Mouse (Mus musculus) 416B (cell line): Measurements from ENCODE around the gene Trak1.
A peak's percentile ranks its signal among the peaks of the same experiment; 100 is the strongest.

Experiments used
- DNase-seq: peaks from one replicate; pipeline ENCODE4 v3.0.0; 2011; ENCODE audit warnings: low read depth

Trak1 gene

DNA sequence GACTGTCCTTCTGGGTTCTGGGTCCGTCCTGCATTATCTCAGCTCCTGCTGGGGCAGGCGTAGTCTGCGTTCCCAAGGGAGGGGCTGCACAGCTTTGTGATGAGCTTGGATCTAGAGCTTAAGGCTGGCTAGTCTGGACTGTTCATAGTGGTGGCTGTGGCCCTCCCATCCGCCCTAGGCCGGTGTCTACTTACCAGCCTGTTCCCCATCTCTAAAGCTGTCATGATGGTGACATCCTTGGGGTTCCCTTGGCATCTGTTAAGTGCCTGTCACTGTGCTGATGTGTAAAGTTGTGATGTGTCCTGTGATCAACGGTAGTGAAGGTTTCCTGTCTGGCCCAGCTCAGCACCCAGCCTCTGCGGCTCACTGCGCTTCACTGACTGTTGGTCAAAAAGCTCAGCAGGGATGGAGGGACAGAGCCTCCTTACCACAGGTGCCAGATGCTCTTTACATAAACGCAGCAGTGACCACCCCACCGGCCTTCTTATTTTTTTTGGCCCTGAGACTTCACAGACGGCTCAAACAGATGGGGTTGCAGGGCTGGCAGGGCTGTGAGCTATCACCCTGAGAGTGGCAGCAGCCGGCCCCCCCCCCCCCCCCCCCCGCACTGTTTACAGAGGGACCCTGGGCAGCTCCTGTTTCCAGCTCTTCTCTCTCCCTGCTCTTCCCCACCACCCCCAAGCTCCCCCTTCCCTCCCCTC, 74.8 kb downstream of the Trak1 start:
- DNase-seq, result peak; percentile 24

- DNase-seq, result no peak
Measured at GRCm38 (mm10) chr9:121373107-121373506, 75.8 kb downstream of the Trak1 start.

DNA sequence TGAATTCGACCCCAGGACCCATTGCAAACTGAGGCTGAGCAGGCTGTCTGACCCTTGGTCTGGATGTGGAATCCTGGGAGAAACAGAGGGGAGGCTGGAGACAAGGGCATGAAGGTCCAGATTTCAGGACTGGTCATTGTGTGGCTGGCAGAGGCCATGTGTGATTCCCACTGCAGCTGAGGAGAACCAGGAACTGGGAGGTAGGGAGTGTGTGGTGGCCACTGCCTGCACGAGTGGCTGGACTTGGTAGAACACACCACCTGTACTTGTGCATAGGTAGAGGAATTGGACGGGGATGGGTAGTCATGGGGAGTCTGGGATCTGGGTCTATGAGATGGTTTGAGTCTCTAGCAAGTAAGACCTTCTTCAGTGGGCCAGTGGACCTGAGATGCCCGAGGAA, 76.2 kb downstream of the Trak1 start:
- DNase-seq, result no peak

DNA sequence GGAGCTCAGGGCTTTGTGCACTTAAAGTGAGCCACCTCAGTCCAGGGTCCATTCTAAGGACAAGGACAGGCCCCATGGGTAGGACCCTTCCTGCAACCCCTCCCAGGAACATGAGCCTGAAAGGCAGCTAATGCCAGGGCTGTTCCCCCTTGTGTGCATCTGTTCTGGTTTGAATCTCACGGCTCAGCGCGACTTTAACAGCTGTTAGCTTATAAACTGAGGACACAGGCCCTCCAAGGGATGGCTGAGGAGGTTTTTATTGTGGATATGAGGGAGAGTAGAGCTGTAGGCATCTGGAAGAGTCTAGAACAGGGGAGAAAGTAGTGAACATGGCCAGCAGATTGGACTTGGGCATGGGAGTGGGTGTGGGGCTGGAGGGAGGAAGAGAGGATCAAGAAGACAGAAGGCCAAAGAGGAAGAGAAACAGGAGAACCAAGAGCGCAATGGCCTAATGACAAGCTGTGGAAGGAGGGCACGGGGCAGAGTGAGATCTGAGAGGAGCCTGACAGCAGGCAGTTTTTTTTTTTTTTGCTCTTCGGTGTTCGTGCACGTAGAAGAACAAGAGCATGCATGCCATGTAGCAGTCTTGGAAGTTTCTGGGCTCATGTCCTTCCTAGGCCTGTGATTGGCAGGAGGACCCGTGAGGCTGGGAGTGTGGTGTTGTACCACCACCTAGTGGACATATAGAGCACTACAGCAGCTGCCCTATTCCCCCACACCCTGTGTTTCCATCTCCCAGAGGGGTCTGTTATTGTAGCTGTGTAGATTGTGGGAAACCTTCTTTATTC, 77.0 kb downstream of the Trak1 start:
- peak; percentile 63 for DNase-seq

GRCm38 (mm10) chr9:121374864-121375255, 77.6 kb downstream of the Trak1 start:
- no peak for DNase-seq

GRCm38 (mm10) chr9:121376094-121376493, 78.8 kb downstream of the Trak1 start:
- DNase-seq, result no peak

DNA sequence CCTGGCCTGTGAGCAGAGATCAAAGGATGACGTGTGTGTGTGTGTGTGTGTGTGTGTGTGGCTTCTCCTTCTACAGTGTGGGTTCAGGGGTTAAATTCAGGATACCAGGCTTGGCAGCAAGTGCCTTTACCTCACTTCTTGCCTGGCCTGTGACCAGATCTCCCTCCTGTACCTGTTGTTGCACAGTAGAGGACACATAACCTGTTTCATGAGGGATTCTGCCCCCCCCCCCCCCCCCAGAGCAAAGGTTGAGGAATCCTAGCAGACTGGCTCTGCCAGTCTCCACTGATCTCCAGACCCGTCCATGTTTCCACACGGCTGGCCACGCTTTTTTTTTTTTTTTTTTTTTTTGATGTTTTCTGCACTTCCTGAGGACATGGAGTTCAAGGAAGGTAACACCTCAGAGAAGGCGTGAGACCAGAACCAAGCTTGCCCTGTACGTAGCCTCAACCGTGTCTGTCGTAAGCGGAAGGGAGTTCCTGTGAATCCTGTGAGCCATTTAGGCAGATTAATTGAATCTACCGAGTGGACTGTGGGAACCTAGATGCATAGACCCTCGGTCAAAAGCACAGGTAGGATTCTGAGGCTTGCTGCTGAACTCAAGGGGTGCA, 83.1 kb downstream of the Trak1 start:
- DNase-seq, result no peak

DNA sequence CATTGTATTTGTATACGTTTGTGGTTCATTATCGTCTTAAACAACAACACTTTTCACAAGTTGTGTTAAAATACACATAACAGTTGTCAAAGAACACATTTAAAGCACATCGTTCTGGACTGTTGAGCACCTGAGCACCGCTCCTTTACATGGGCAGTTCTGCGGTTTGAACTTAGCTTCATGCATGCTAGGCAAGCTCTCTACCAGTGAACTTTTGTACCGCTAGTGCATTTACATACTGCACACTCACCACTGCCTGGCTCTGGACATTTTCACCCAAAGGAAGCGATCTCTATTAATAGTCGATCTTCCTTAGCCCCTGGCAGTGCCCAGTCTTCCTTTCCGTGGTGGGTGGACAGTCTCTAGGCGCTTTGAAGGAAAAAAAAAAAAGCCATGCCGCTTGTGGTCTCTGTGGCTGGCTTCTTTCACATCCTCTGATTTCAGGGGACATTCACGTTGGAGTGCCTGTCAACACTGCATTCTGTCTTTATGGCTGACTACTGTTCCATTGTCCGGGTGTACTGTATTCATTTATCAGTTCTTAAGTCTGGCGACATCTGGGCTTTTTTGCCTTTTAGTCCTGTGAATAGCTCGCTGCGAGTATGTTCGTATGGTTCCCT, 84.5 kb downstream of the Trak1 start:
- DNase-seq, result peak; percentile 21

- peak; percentile 18 for DNase-seq
Measured at GRCm38 (mm10) chr9:121382568-121382967, 85.3 kb downstream of the Trak1 start.

DNA sequence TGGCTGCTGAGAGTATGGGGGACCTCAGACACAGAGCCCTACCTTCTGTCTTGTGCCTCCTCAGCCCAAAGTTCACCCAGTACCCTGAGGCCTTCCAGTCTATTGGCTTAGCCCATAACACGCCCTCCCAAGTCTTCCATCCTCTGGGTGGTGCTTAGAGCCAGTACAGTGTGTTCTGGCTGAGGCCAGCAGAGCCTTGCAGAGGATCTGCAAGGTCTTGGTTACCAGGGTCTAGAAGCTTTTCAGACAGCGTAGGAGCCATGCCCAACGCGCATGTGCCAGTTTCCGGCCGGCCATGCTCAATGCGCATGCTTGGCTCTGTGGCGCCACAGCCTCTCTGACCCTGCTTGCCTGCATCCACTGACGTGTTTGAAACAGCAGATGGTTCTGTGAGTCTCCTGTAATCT, 85.9 kb downstream of the Trak1 start:
- DNase-seq, result no peak

GRCm38 (mm10) chr9:121384620-121385019, 87.3 kb downstream of the Trak1 start:
- DNase-seq, result no peak

GRCm38 (mm10) chr9:121385091-121385748, 87.9 kb downstream of the Trak1 start:
- peak; percentile 56 for DNase-seq

DNA sequence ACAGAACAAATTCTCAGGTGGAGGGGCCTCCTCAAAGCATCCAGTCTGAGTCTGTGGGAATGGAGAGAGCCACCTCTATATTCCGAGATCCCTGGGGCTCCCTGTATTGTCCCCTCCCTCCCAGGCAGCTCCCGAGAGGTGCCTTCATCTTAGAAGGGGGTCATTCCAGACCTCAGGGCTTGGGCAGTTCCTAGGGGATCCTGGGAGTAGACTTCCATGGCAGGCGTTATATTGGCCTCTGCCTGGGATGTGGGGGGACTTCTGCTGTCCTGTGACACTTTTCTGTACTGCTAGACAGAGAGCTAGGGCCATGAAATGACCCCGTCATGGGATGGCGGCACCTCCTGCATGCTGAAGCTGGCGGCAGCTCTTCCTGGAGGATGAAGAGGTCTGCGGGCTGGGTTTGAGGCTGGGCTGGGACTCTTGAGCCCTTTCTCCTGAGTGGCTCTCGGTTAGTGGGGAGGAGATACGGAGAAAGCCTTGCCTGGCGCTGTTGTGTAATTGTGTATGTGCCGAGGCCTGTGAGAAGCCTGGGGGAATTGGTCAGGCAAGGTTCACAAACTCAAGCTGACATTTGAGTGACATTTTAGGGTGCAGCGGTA, 88.5 kb downstream of the Trak1 start:
- no peak for DNase-seq

GRCm38 (mm10) chr9:121387539-121388272, 90.4 kb downstream of the Trak1 start:
- no peak for DNase-seq

DNA sequence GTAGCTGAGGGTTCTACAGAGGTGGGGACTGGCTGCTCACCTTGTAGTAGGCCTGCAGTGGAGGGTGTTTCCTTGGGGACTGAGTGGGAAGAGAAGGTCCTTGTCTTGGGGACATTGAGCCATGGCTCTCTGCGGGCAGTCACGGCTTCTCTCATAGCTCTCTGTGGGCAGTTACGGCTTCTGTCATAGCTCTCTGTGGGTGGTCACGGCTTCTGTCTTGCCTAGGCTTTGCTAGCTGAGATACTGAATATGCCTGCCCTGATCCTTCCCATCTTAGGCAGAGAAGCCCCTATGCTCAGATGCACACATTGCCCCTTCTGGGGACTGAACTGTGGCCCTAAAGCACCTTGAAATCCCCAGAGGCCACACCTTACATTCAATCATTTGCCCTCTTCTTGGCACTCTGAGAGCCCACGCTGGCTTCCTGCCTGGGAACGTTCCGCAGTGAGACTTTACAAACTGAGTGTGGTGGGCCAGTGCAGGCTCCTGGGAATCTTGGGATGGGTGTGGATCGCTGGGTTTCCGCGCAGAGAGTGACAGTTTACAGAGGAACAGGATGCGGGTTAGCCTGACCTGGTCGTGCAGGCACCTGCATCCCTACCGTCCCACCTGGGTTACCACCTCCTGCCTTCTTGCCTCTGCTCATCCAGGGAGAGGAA, 91.1 kb downstream of the Trak1 start:
- no peak for DNase-seq

- no peak for DNase-seq
Measured at GRCm38 (mm10) chr9:121389258-121389657, 92.0 kb downstream of the Trak1 start.

GRCm38 (mm10) chr9:121391898-121392297, 94.6 kb downstream of the Trak1 start:
- DNase-seq, result peak; percentile 19

DNA sequence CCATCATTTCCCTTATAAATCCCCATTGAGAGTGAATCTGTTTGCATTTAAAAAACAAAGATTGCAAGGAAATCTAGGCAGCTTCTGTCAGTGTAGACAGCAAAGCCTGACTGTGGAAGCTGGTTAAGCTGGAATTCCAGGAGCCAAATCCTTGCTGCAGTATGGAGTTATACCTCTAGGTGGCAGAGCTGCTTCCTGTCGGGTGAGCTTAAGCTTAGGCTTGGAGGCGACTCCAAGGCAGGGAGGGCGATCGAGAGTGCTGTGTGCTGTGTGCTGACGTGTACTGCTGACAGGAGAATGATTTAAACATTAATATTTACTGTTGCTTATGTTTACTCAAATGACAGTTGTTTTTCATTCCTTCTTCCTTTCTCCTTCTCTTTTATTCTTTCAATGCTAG, 95.1 kb downstream of the Trak1 start:
- DNase-seq, result peak; percentile 45

GRCm38 (mm10) chr9:121393104-121393503, 95.8 kb downstream of the Trak1 start:
- peak; percentile 49 for DNase-seq

DNA sequence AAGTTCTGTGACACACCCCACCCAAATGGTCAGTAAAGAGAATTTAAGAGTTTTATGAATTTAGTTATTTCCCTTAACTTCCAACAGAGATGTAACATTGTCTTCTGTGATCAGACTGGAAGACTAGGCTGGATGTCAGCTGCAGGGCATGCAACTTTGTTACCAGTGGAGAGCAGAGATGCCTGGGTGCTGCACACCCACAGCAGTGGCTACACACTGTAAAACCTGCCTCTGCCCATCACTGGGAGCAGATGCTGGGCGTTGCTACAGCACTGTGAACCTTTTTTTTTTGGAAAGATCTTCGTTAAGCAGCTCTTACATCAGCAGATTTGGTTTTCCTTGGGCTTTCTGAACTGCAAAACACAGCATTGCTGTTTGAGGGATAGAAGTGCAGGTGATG, 97.6 kb downstream of the Trak1 start:
- no peak for DNase-seq
